Mouse (Mus musculus) bone marrow macrophage, adult 2 months (primary cell): ENCODE measurements around the gene Kdm7a.

Experiments used
- CTCF ChIP-seq: IDR thresholded peaks from 2 replicates; pipeline ENCODE4 v1.5.1; 2012; ENCODE audit warnings: low read depth, mild to moderate bottlenecking, low read length, moderate library complexity
- POLR2A ChIP-seq: IDR thresholded peaks from 2 replicates; pipeline ENCODE4 v1.6.1; 2012; ENCODE audit warnings: mild to moderate bottlenecking, low read depth, low read length, borderline replicate concordance

GRCm38 (mm10) chr6:39112701-39113100 is 93.9 kb downstream of the Kdm7a start:
- TF ChIP-seq CTCF (no peak), POLR2A (no peak)
